15 mouse cellular contexts compared by ENCODE assay signal in genomic region chr8:22304045-22304444, GRCm38 (mm10). TPM values are rescaled to one million over a fixed set of nuclear protein-coding genes. Genes with fewer than 3 reads are reported as not detected.
DNase-seq lines count a peak whose midpoint lies in the region; TF ChIP-seq lines count a peak whose summit lies in the region.
"Not testable (repeated sequence)": the region's sequence is repeated elsewhere in the genome, so short reads cannot be mapped to it uniquely, and the experiment has no call there.
"Had no signal": no experiment of that assay in that cellular context is flagged by ENCODE, and none has a peak within 500 bp of the region (broad histone marks: within the 10 kb centered on the region; RNA-seq: fewer than 3 reads in every experiment).

No protein-coding gene starts in this region.

- DNase-seq in CD4-positive helper T cell, adult 2 months (ENCODE audit: low read depth, low spot score), result peak; percentile 6
- DNase-seq in ES-CJ7 (ENCODE audit: low read depth, low spot score) (peak; percentile 30), ZHBTc4 (ENCODE audit: low read depth, low spot score) (peak; percentile 8)
- not testable (repeated sequence) for DNase-seq in gastrocnemius, adult 2 months
- DNase-seq in kidney, postnatal 36 days, result peak; percentile 8 to 13
- peak; percentile 6 for DNase-seq in naive thymus-derived CD4-positive, alpha-beta T cell, adult 2 months (ENCODE audit: low read depth)

- intact Hi-C loops in gastrocnemius, adult 2 months (cut with DNase I), result loop anchor here (10.0 kb wide), 1 partner anchor 109 kb away; the partner anchor contains the start of gene Vps36

- H3K4me3 ChIP-seq in gastrocnemius, adult 2 months, result not testable (repeated sequence)

- H3K27ac ChIP-seq in gastrocnemius, adult 2 months, result not testable (repeated sequence)

- 0 out of 2 replicates have a peak, but pooled peaks have one; percentile 6 for TF ChIP-seq CTCF in gastrocnemius, adult 2 months (IDR thresholded peaks at IDR 0.05)

RNA-seq across cellular contexts. Expression of gene Tpte, which starts 20.8 kb away (rescaled TPM):
- not detected for total RNA-seq in gastrocnemius, adult 2 months (2021)
- total RNA-seq: adrenal gland, adult 2 months; adrenal gland, postnatal 14 days; adrenal gland, postnatal 4 days; gastrocnemius, adult 18-20 months; gastrocnemius, postnatal 14 days; gastrocnemius, postnatal 4 days; heart, postnatal 14 days; heart, postnatal 4 days; hindbrain, postnatal 0 days had no signal
